Mouse (Mus musculus) liver, embryonic 16.5 days (tissue): ENCODE results near the gene Mybpc3. TPM values are rescaled to one million over a fixed set of nuclear protein-coding genes. Genes with fewer than 3 reads are reported as not detected.
A peak's percentile ranks its signal among the peaks of the same experiment; 100 is the strongest.

ENCODE experiments used
- ATAC-seq: fragments of 200-750 bp; cut with Nextera tagmentation; 2 replicates; pipeline ENCODE4 v1.8.0; 2017; ENCODE audit warnings: low read depth, mild to moderate bottlenecking, moderate number of reproducible peaks, moderate library complexity
- H3K27ac ChIP-seq: fragments of 300-500 bp; sonication (generic); 2 replicates; pipeline ENCODE4 v1.5.1; 2014; ENCODE audit warnings: mild to moderate bottlenecking, low read length
- H3K27me3 ChIP-seq: fragments of 300-500 bp; sonication (generic); 2 replicates; pipeline ENCODE4 v1.6.1; 2014; ENCODE audit warnings: low read depth, low read length, mixed read lengths; ENCODE audit not compliant: control insufficient read depth, insufficient read depth
- H3K36me3 ChIP-seq: fragments of 300-500 bp; sonication (generic); 2 replicates; pipeline ENCODE4 v1.6.1; 2014; ENCODE audit warnings: mild to moderate bottlenecking; ENCODE audit not compliant: control insufficient read depth, insufficient read depth
- H3K4me1 ChIP-seq: fragments of 300-500 bp; sonication (generic); 2 replicates; pipeline ENCODE4 v1.6.1; 2014; ENCODE audit warnings: low read depth, low read length, mixed read lengths; ENCODE audit not compliant: control insufficient read depth
- H3K4me2 ChIP-seq: fragments of 300-500 bp; sonication (generic); 2 replicates; pipeline ENCODE4 v1.6.1; 2014; ENCODE audit warnings: low read depth, low read length, mixed read lengths
- H3K4me3 ChIP-seq: fragments of 300-500 bp; sonication (generic); 2 replicates; pipeline ENCODE4 v1.5.1; 2014; ENCODE audit warnings: low read depth, mild to moderate bottlenecking, low read length
- H3K9ac ChIP-seq: fragments of 300-500 bp; sonication (generic); 2 replicates; pipeline ENCODE4 v1.6.1; 2014; ENCODE audit warnings: low read depth, low read length
- H3K9me3 ChIP-seq: fragments of 300-500 bp; sonication (generic); replicated peaks from 2 replicates; pipeline ENCODE4 v1.6.1; 2016; ENCODE audit warnings: low read length; ENCODE audit not compliant: control insufficient read depth
- WGBS: fragments of 180-500 bp; shearing (Covaris S2); extraction: QIAGEN DNeasy Blood & Tissue Kit; methylation state at CpG from one replicate; pipeline ENCODE4 v1.1.7; 2014; ENCODE audit not compliant: insufficient replicate concordance; 5-methylcytosine and 5-hydroxymethylcytosine counted together
- polyA plus RNA-seq: library from polyadenylated mRNA; unstranded; fragments of >200 nt; fragmentation: Nextera tagmentation; extraction: Ambion mirVana; gene quantifications from 2 replicates; pipeline ENCODE4 v1.2.1, GENCODE M21; 2015

Gene Mybpc3
- polyA plus RNA-seq, 1 experiment from 2014 or later: 0.08 TPM

DNA sequence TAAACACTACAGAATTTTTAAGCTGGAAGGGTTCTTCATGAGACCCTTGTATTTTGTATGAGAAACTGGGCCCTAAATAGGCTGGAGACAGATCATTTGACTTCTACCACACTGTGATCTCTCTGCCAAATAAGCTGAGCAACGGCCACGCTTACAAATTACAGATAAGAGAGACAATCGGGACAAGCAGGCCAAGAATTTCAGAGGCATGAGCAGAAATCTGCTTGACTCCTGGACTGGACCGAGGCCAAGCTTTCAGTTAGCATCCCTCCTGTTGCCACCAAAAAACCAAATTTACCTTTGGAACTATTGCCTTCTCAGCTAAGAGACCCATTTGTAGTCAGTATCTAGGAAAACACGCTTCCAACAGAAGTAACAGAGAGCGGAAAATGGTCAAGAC, 42.6 kb downstream of the Mybpc3 start:
- no peak for ATAC-seq
- peaks cover 16% of the 10 kb centered on the region for H3K4me1 ChIP-seq
- no peak overlapping the region for H3K4me2 ChIP-seq
- H3K36me3 ChIP-seq: peaks cover 4% of the 10 kb centered on the region; the same call in 1 of the 2 replicates
- no peak overlapping the region for H3K4me3 ChIP-seq
- no peak overlapping the region for H3K9ac ChIP-seq
- WGBS: 75% methylated on average over 6 of the region's 6 CpGs
- no peaks in the 10 kb centered on the region for H3K9me3 ChIP-seq
- no peaks in the 10 kb centered on the region for H3K27me3 ChIP-seq
- H3K27ac ChIP-seq: no peak overlapping the region

DNA sequence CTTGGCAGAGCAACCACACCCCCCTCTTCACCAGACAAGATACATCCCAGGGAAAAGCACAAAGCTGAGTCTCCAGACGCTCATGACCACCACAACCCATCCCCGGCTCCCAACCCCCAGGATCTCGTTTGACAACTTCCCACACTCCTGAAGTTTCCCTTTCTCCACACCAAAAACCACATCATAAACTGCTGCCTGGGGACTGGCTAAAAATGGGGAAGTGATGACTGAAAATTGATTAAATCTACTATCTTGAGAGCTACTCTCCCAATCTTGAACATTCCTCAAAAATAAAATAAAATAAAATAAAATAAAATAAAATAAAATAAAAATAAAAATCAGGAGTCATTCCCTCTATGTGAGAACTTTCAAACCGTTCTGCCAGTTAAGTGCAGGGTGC, 45.0 kb downstream of the Mybpc3 start:
- H3K27ac ChIP-seq: no peak overlapping the region
- no peak overlapping the region for H3K9ac ChIP-seq
- peaks cover 16% of the 10 kb centered on the region for H3K4me1 ChIP-seq
- H3K27me3 ChIP-seq: no peaks in the 10 kb centered on the region
- no peak overlapping the region for H3K4me2 ChIP-seq
- WGBS: 65% methylated on average over 4 of the region's 4 CpGs
- no peaks in the 10 kb centered on the region for H3K9me3 ChIP-seq
- H3K4me3 ChIP-seq: no peak overlapping the region
- no peak for ATAC-seq
- peaks cover 4% of the 10 kb centered on the region; the same call in 1 of the 2 replicates for H3K36me3 ChIP-seq

DNA sequence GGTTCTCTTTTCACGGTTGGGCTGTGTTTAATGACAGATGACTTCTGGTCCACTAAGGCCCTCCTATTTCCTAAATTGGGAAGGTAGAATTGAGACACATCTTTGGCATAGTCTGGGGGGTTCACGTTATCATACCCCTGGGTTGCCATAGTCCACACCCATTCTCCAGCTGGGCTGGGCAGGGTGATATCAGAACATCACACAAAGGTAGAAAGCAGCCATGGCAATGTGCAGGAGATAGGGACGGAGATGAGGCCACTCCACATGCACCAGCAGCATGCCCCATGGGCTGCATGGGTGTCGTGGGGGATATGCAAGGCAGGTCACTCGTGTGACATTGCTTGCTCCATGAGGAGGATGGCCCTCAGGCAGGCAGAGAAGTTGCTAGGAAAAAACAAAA, 45.6 kb downstream of the Mybpc3 start:
- no peak overlapping the region for H3K4me3 ChIP-seq
- no peak overlapping the region for H3K27ac ChIP-seq
- H3K27me3 ChIP-seq: no peaks in the 10 kb centered on the region
- H3K9ac ChIP-seq: no peak overlapping the region
- WGBS: 43% methylated on average over 5 of the region's 5 CpGs
- H3K4me1 ChIP-seq: peaks cover 16% of the 10 kb centered on the region
- H3K4me2 ChIP-seq: no peak overlapping the region
- ATAC-seq: 0 out of 2 replicates have a peak, but pooled peaks have one; percentile 39
- H3K9me3 ChIP-seq: no peaks in the 10 kb centered on the region
- peaks cover 2% of the 10 kb centered on the region; the same call in 1 of the 2 replicates for H3K36me3 ChIP-seq

DNA sequence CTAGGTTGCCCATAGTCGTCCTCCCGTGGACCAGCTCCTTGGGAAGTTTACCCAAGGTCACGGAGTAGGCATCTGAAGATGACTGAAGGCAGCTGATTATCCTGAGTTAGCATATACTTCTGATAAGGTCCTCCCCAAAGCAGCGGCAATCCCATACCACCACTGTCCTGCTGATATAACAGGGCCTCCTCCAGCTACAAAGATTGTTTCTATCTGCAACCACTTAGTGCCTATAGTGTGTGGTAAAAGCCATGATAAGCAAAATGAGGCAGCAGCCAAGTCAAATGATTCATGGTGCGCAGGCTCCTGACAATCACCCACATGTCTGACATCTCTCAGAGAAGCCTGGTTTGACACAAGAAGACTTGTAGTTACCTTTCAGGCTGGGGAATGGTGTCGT, 47.0 kb downstream of the Mybpc3 start:
- Histone ChIP-seq H3K4me1 (peaks cover 16% of the 10 kb centered on the region), H3K27ac (no peak overlapping the region), H3K4me2 (no peak overlapping the region), H3K36me3 (peaks cover 2% of the 10 kb centered on the region; the same call in 1 of the 2 replicates), H3K9ac (no peak overlapping the region), H3K9me3 (no peaks in the 10 kb centered on the region), H3K4me3 (no peak overlapping the region), H3K27me3 (no peaks in the 10 kb centered on the region)
- WGBS: 31% methylated on average over 6 of the region's 6 CpGs
- peak; percentile 78 for ATAC-seq

GRCm38 (mm10) chr2:91167629-91168028, 49.7 kb downstream of the Mybpc3 start:
- 70% methylated on average over 4 of the region's 4 CpGs for WGBS
- Histone ChIP-seq H3K4me1 (peaks cover 16% of the 10 kb centered on the region), H3K27ac (no peak overlapping the region)

DNA sequence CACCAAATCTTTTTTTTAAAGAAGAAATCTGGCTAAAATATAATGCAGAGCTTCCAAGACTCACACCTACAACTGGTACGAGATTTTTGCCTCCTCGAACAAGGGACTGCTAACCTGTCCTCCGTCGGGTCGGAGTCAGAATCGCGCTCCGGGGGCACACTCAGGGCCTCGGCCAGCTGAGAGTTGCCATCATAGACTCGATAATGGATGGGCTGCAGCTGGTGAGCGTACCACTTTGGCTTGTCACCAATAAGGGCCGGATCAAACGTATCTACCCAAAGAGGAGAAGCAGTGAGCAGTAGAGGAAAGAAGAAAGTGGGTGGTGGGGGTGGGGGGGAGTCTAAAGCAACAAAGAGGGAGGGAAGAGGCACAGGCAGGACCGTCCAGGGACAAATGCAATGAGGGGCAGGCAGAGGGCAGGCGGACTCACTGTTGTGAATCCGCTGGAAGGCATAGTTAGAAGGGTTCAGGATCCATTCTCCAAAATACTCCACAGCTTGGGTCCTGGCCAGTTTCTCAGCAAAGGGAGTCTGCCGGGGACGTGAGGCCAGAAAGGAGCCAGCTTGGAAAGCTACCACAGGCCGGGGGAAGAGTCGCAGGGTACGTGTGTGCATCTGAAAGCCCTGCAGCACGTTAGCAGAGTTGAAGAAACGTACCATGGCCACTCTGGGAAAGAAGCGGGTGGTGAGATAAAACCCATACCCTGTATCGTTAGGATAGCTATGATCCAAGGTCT, 51.8 kb downstream of the Mybpc3 start:
- Histone ChIP-seq H3K27ac (no peak overlapping the region), H3K27me3 (no peaks in the 10 kb centered on the region), H3K4me3 (no peak overlapping the region), H3K4me2 (no peak overlapping the region), H3K9ac (no peak overlapping the region), H3K9me3 (no peaks in the 10 kb centered on the region), H3K36me3 (peaks cover 4% of the 10 kb centered on the region; the same call in 1 of the 2 replicates), H3K4me1 (peaks cover 5% of the 10 kb centered on the region)
- 81% methylated on average over 25 of the region's 25 CpGs for WGBS
- no peak for ATAC-seq

More at GRCm38 (mm10) chr2:91167629-91168028, 49.7 kb downstream of the Mybpc3 start:
- no peak overlapping the region for H3K4me3 ChIP-seq
- peaks cover 2% of the 10 kb centered on the region; the same call in 1 of the 2 replicates for H3K36me3 ChIP-seq
- H3K9me3 ChIP-seq: no peaks in the 10 kb centered on the region
- no peak for ATAC-seq
- H3K27me3 ChIP-seq: no peaks in the 10 kb centered on the region
- H3K4me2 ChIP-seq: no peak overlapping the region
- no peak overlapping the region for H3K9ac ChIP-seq

DNA sequence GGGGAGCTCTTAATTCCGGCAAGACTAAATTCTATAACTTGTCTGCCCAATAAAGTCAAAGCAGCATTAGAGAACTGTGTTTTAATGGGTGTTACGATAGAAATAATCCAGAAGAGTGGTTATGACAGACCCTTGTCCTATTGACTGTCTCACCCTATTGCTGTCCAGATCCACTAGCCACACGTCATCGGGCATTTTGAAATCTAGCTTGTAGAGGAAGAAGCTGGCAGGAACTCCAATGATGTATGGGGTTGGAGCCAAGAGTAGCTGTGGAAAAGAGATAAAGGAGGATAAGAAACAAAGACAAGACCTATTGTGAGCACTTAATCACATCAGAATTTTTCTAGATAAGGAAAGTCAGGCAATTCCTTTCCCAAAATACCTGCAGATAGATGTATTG, 57.5 kb downstream of the Mybpc3 start:
- H3K4me1 ChIP-seq: no peaks in the 10 kb centered on the region
- no peak overlapping the region for H3K9ac ChIP-seq
- no peaks in the 10 kb centered on the region for H3K9me3 ChIP-seq
- H3K4me2 ChIP-seq: no peak overlapping the region
- no peaks in the 10 kb centered on the region for H3K27me3 ChIP-seq
- H3K36me3 ChIP-seq: peaks cover 5% of the 10 kb centered on the region
- no peak overlapping the region for H3K27ac ChIP-seq
- H3K4me3 ChIP-seq: no peak overlapping the region
- no peak for ATAC-seq
- 74% methylated on average over 4 of the region's 4 CpGs for WGBS

DNA sequence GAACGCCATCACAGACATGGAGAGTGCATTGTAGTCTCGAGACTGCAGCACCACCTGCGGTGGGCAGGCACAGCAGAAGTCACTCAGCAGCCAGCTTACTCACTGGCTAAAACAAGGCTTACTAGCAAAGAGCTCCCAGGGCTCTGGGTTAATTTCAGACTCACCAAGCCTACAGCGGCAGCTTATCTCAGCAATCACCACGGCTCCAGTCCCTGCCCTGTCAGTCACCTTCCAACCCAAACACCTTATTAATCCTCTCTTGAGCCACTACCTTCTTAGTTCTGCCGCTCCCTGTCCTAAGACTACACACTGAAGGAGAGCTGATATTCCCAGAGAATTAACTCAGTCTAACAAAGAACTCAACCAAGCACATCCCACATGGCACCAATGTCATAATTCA, 58.3 kb downstream of the Mybpc3 start:
- WGBS: 68% methylated on average over 6 of the region's 6 CpGs
- Histone ChIP-seq H3K36me3 (peaks cover 5% of the 10 kb centered on the region), H3K4me2 (no peak overlapping the region), H3K27ac (no peak overlapping the region), H3K9me3 (no peaks in the 10 kb centered on the region), H3K9ac (no peak overlapping the region), H3K27me3 (no peaks in the 10 kb centered on the region), H3K4me3 (no peak overlapping the region), H3K4me1 (no peaks in the 10 kb centered on the region)
- no peak for ATAC-seq

GRCm38 (mm10) chr2:91179825-91180224, 61.9 kb downstream of the Mybpc3 start:
- H3K36me3 ChIP-seq: peaks cover 3% of the 10 kb centered on the region
- H3K27me3 ChIP-seq: no peaks in the 10 kb centered on the region
- 63% methylated on average over 4 of the region's 4 CpGs for WGBS
- H3K4me2 ChIP-seq: no peak overlapping the region
- no peak overlapping the region for H3K9ac ChIP-seq
- H3K4me1 ChIP-seq: peaks cover 13% of the 10 kb centered on the region
- no peak for ATAC-seq
- no peak overlapping the region for H3K27ac ChIP-seq
- H3K4me3 ChIP-seq: no peak overlapping the region
- no peaks in the 10 kb centered on the region for H3K9me3 ChIP-seq
